Mouse (Mus musculus) megakaryocyte, adult 5-6 weeks (primary cell): ENCODE results near the gene Nup107. TPM values are rescaled to one million over a fixed set of nuclear protein-coding genes. Genes with fewer than 3 reads are reported as not detected.
"Not testable (repeated sequence)": the region's sequence is repeated elsewhere in the genome, so short reads cannot be mapped to it uniquely, and the experiment has no call there.

ENCODE experiments used
- ATAC-seq: 2 replicates; pipeline ENCODE4 v1.8.0; 2016; ENCODE audit warnings: mild to moderate bottlenecking, inconsistent platforms; ENCODE audit not compliant: poor library complexity, severe bottlenecking
- total RNA-seq, 2 experiments: library from RNA; stranded (forward) in 1 of 2; stranded (reverse) in 1 of 2; fragments of 153-499, 151-499 nt in 1 of 2; fragments of 221-1000, 200-1000 nt in 1 of 2; gene quantifications; 2 replicates each; pipeline versions ENCODE4 v1.2.3 to v1.2.4; 2015 to 2017

The Nup107 gene
- total RNA-seq, 2 experiments from 2014 or later: 50.9 to 68.7 TPM

DNA sequence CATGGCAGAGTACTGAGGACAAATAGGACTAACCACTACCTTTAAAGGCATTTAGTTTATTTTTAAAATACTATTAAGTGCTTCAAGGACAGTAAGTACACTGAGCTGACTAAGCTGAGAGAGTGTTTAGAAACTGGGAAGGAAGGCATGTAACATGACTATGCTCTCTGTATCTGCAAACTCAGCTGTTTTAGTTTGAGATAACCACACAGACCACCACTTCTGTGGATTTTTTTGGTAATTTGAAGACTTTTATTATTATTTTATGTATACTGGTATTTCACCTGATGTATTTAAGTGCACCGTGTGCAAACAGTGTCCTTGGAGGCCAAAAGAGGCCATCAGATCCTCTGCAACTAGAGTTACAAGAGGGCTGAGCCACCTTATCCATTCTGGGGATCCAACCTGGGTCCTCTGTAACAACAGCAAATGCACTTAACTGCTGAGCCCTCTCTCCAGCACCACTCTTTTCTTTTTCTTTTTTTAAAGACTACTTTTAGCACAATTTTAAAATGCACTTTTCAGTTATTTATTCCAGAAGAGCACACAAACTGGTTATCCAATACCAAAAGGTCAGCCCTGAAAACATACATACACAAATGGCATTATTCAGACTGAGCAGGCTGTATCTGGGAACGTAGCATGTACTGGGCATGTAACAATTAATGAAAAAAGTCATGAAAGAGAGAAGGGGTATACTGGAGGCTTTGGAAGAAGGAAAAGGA lies 85.2 kb downstream of the Nup107 start:
- no peak for ATAC-seq

- no peak for ATAC-seq
Observed at GRCm38 (mm10) chr10:117706440-117706839, 86.1 kb downstream of the Nup107 start.

- no peak for ATAC-seq
Observed at GRCm38 (mm10) chr10:117705806-117706205, 86.7 kb downstream of the Nup107 start.

- ATAC-seq: no peak
Observed at GRCm38 (mm10) chr10:117704964-117705335, 87.6 kb downstream of the Nup107 start.

DNA sequence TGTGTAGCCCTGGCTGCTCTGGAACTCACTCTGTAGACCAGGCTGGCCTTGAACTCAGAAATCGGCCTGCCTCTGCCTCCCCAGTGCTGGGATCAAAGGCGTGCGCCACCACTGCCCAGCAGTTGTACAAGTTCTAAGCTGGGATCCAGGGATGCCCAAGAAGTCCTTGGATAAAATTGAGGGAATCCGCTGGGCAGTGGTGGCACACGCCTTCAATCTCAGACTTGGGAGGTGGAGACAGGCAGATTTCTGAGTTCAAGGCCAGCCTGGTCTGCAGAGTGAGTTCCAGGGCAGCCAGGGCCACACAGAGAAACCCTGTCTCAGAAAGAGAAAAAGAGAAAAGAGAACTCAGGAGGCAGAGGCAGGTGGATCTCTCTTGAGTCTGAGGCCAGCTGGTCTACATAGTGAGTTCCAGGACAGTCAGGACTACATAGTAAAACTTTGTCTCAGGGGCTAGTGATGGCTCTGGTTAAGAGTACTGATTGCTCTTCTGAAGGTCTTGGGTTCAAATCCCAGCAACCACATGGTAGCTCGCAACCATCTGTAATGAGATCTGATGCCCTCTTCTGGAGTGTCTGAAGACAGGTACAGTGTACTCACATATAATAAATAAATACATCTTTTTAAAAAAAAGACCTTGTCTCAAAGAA lies 88.1 kb downstream of the Nup107 start:
- not testable (repeated sequence) for ATAC-seq

DNA sequence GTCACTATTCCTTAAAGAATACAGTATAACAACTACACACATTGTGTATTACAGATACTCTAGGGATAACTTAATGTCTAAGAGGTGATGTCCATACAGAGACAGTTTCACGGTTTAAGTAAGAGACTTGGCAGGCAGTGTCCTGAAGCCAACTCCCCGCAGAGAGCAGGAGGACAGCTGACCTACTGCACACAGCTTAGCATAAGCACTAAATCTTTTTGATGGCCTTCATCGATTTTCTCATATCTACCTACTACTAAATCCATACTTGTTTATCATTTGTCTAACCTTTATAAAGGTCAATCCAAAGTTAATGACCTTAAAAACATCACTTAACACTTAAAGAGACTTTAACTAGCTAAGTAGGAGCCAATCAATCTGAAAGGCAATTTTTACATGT lies 89.0 kb downstream of the Nup107 start:
- ATAC-seq: no peak

GRCm38 (mm10) chr10:117702024-117702833 lies 90.3 kb downstream of the Nup107 start:
- no peak for ATAC-seq

GRCm38 (mm10) chr10:117701034-117701829 lies 91.3 kb downstream of the Nup107 start:
- no peak for ATAC-seq

Other genes with a start within 250 kb of the Nup107 start
- gene Cpm, start 163.2 kb downstream of the Nup107 start, total RNA-seq (2015): 0.38 TPM in 1 of 2 replicates, not detected in the other
- gene Cpm, start 163.2 kb downstream of the Nup107 start, total RNA-seq (2017): not detected in 2 replicates
- 86.3 and 89.1 TPM in 2 replicates for gene Mdm2, start 81.9 kb downstream of the Nup107 start, total RNA-seq (2015)
- 80.3 and 117 TPM in 2 replicates for gene Mdm2, start 81.9 kb downstream of the Nup107 start, total RNA-seq (2017)
- 4.2 and 5.3 TPM in 2 replicates for gene Slc35e3, start 46.3 kb downstream of the Nup107 start, total RNA-seq (2015)
- gene Slc35e3, start 46.3 kb downstream of the Nup107 start, total RNA-seq (2017): 5.3 and 7.8 TPM in 2 replicates
- 448 and 514 TPM in 2 replicates for gene Rap1b, start 53.3 kb upstream of the Nup107 start, total RNA-seq (2015)
- gene Rap1b, start 53.3 kb upstream of the Nup107 start, total RNA-seq (2017): 174 and 218 TPM in 2 replicates